Mouse (Mus musculus) c-Kit-positive CD71-positive TER-119-positive erythroid progenitor cells, embryonic 14.5 days (primary cell): ENCODE data around the gene Lima1.
"Not testable (repeated sequence)": the region's sequence is repeated elsewhere in the genome, so short reads cannot be mapped to it uniquely, and the experiment has no call there.

Source experiments
- DNase-seq: peaks from one replicate; pipeline ENCODE4 v3.0.0-alpha.2; 2013; ENCODE audit warnings: low spot score

The Lima1 gene

GRCm38 (mm10) chr15:99875334-99875869 is at the start of gene Lima1:
Lima1 (minus strand) TSS chr15:99875456.
- DNase-seq = peak; percentile 55

DNA sequence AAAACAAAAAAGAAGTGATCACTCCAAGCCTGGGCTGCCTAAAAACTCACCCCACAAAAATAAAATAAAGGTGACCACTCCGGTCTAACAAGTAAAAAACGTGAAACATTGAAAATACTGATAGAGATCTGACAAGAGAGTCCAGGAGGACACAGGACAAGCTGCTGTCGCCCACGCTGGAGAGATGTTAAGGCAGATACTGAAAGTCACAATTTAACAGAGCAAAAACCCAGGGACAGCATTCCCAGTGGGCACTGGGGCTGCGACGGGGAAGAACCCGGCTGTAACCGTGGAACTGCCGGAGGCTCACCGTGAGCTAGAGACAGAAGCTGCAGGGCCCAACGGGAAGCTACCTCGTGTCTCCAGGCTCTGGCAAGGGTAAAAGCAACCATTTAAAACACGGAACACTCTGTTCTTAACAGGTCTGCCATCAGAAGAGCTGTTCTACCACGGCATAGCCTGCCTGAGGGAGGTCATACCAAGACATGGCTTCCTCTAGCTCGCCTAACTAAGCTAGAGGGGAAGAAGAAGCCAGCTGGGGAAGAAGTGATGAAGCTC is 44.4 kb upstream of the Lima1 start:
- DNase-seq = no peak

DNA sequence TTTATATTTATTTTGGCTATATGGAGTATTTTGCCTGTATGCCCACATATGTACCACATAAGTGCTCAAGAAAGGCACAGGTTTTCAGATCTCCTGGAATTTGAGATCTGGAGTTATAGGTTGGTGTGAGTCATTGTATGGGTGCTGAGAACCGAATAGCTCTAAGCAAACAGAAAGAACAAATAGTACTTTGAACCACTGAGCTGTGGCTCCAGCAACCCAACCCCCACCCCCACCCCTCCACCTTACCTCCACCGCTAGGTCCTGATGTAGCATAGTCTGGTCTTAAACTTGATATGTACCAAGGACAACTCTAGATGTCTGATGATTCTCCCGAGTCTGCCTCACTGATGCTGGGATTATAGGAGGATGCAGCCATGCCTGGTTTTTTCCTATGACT is 42.0 kb upstream of the Lima1 start:
- DNase-seq = no peak

GRCm38 (mm10) chr15:99914613-99915012 is 39.4 kb upstream of the Lima1 start:
- DNase-seq = no peak

- no peak for DNase-seq
Measured at GRCm38 (mm10) chr15:99911785-99912184, 36.5 kb upstream of the Lima1 start.

DNA sequence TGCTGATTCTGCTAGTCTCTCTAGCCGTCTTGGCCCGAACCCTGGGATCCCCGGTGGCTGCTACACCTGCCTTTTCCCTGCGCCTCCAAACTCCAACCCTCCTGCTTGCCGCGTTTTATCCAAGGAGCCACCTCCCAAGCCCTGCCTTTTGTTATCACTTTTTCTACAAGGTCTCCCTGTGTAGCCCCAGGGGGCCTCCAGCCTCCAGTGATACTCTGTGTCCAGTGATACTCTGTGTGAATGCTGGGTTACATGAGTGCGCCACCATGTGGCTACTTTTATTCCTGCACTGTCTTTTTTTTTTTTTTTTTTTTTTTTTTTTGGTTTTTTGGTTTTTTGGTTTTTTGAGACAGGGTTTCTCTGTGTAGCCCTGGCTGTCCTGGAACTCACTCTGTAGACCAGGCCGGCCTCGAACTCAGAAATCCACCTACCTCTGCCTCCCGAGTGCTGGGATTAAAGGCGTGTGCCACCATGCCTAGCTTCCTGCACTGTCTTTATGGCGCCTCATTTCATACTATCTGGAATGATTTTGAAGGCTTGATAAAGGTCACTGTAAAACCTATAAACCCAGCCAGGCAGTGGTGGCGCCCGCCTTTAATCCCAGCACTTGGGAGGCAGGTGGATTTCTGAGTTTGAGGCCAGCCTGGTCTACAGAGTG is 34.2 kb upstream of the Lima1 start:
- DNase-seq = peak; percentile 9

DNA sequence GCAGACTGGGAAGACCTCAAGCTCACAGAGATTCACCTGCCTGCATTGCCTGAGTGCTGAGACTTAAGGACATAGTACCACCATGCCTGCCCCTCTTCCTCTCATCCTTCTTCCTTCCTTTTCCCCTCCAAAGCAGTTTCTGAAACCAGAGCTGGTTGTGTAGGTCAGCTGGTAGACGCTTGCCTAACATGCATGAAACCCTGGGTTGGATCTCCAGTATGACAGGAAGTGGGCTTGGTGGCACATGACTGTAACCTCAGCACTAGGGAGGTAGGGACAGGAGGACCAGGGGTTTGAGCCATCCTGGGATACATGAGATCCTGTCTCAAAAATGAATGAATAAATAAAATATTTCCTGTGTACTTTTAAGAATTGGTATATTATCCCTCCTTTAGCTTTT is 32.3 kb upstream of the Lima1 start:
- no peak for DNase-seq

DNA sequence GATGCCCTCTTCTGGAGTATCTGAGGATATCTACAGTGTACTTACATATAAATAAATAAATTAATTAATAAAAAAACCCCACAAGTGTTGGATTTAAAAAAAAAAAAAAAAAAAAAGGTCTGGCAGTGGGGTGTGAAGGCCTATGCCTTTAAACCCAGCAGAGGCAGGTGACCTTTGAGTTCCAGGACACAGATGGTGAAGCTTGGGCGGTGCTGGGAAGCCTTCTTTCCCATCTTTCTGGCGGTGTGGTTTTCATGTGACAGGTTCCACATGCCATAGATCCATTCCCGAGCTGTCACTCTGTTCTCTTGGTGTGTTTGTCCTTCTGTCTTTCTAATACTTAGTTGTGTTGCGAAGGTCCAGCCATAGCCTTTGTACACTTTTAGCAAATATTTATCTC is 31.8 kb upstream of the Lima1 start:
- DNase-seq = no peak

DNA sequence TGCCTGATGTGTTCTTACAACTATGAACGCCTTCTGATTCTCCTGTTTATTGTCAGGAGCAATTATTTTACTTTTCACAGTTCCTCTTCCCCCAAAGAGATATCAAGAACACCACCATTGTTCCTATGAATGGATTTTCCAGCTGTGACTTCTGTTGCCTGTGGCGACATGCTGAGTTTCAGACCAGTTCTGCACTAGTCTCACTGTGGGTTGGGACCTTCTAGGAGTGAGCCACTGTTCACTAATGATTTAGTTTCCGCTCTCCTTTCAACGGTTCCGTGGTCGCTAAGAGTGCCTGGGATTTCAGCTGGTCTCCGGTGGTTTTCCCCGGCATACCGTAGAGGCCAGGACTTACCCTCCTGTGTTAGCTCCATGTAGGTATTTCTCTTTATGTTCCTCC is 29.6 kb upstream of the Lima1 start:
- DNase-seq = no peak

- DNase-seq = peak; percentile 41
Measured at GRCm38 (mm10) chr15:99904333-99904732, 29.1 kb upstream of the Lima1 start.

GRCm38 (mm10) chr15:99903227-99903626 is 28.0 kb upstream of the Lima1 start:
- DNase-seq = no peak

DNA sequence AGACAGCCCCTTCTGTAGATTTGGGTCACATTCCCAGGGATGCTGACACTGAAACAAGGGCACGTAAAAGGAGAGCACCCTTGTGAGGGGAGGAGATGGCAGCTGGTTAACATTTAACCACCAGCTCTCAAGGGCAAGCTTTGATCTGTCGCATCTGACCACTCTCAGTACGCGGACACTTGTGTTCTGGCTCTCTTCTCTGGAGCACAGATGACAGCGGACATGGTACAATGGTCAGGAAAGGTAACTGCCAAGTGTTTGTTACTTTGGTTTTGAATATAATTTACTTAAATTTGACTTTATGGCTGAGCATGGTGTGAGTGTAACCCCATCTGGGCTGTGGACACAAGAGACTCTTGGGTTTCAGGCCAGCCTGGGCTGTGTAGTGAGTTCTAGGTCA is 27.5 kb upstream of the Lima1 start:
- no peak for DNase-seq

DNA sequence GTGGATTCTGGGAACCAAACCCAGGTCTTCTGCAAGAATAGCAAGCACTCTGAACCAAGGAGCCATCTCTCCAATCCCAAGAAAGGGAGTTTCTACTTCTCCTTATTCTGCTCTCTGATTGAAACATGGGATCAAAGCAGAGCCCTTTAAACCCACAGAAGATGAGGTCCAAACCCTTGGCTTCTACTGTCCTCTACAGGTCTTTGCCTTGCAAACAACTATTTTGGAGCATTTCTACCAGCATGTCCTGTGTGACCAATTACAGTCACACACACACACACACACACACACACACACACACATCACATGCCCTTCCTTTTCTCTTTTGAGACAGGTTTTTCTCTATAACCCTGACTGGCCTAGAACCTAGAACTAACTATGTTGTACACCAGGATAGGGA is 21.4 kb upstream of the Lima1 start:
- no peak for DNase-seq

- no peak for DNase-seq
Measured at GRCm38 (mm10) chr15:99891355-99891754, 16.1 kb upstream of the Lima1 start.

DNA sequence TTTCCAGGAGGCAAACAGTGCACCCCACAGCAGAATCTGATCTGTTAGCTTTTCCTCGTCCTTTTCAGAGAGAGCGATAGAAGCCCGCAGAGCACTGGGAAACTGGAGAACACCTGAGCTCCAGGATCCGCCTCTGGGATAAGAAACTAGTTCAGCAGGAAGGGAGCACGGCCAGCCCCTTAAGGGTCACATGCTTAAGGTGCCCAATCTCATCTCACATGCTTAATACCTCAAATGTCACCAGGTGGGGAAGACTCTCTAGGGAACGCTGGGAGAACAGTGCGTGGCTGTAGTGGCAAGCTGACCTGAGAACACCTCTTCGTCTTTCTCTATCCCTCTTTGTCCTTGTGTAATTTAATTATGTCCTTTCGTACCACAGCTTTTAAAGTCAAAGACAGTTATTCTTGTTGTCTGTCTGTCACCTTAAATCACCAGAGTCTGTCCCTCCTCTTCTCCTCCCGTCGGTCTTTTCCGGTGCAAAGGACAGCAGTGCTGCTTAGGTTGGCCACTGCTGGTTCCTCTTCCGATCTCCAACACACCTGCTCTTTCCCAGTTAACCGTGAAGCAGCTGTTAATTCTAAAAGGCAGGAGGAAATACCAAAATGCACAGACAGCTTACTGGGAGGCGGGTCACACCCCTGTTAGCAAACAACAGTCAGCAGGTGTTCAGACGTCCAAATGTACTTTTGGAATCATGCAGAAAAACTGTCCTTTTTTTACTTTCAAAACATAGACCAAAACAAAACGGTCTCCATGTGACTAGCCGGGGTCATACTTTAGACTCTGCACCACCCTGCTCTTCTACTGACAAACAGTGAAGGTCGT is 15.4 kb upstream of the Lima1 start:
- no peak for DNase-seq

DNA sequence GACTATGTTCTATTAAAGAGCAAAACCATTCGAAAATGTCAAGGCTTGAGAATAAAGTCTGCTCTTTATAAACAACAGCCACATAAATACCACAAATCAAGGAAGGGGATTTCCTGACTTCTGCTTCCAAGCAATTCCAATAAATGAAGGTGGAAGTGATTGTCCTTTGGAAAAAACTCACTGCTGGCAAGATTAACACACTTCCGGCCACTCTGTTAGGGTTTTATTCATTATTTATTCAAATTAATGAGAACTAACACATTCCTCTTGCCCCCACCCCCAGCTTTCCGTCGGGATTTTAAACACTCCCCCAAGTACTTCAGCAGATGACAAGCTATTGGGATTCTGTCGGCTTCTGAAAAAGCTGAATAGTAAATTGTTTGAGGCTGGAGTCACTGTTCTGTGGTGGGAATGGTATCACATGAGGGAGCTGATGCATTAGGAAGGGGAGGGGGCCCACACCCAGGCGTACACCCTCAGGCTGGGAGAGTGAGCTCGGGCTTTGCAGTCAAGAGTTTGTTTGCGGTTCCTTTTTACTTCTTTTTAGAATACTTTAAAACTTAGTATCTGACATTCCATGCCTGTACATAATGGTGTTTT is 14.1 kb upstream of the Lima1 start:
- no peak for DNase-seq

DNA sequence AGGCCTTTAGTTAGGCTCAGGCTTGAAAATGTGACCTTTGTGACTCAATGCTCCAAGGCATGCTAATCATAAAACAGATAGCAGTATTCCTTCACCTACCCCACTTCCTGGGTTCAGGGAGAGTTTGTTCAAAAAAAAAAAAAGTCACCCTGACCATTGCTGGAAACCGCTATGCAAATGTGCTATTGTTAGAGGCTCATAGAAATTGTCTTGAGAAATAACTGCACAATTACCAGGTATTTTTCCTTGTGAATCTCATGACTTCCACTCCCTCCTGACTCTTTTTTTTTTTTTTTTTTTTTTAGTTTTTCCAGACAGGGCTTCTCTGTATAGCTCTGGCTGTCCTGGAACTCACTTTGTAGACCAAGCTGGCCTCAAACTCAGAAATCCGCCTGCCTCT is 11.9 kb upstream of the Lima1 start:
- not testable (repeated sequence) for DNase-seq

DNA sequence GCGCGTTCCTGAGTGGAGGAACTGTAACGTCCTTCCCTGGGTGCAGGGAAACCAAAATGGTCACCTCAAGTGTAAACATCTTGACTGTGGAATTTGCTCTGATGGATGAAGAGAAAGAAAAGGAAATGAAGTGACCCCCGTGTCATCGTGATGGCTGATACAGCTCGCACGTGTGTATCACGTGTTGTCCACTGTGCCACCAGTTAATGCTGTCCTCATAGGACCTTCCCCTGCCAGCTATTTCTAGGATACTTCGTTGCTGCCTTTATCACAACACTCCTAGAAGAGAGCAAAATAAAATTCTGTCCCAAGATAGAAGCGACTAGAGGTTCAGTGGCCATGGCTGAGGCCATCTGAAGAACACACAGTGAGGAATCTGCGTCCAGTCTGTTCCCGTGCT is 8.8 kb upstream of the Lima1 start:
- DNase-seq = no peak

- DNase-seq = no peak
Measured at GRCm38 (mm10) chr15:99878541-99878940, 3.3 kb upstream of the Lima1 start.

DNA sequence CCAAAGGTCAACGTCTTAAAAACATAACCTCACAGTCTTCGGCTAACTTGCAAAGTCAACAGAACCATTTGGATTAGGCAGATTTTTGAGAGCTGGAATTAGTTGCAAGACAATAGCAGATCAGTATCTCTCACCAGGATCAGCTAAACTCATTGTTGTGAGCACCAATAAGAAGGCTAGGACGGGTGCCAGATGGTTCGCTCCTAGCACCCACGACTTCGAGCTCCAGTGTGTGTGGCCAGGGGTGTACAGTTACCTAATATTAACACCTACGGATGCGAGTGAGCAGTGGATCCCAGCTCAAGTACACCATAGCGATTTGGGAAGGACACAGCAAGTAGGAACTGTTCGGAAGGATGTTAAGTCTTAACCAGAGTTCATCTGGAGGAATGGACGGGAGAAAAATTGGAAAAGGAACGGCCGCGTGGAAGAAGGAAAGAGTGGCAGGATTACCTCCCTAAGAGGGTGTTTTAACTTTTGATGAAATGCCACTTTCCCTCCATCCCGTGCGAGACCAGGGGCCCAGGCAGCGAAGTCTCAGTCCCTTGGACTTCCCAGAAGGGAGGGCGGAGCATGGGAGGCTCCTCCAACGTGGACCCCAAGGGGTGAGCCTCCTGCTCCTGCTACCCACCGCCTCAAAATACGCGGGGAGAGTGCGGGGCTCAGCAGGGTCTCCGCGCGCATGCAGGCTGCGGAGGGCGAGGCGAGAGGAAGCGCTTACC is 483 bp downstream of the Lima1 start:
- no peak for DNase-seq

GRCm38 (mm10) chr15:99872543-99872942 is 2.7 kb downstream of the Lima1 start:
- no peak for DNase-seq

GRCm38 (mm10) chr15:99867654-99868053 is 7.6 kb downstream of the Lima1 start:
- DNase-seq = no peak
